Mouse (Mus musculus): ENCODE data around the gene Hcfc2. TPM values are rescaled to one million over a fixed set of nuclear protein-coding genes. Genes with fewer than 3 reads are reported as not detected.

Gene Hcfc2
- polyA plus RNA-seq (2017; shearing (Covaris generic)): 10 to 100 TPM; 22.7 to 24.9 TPM

DNA sequence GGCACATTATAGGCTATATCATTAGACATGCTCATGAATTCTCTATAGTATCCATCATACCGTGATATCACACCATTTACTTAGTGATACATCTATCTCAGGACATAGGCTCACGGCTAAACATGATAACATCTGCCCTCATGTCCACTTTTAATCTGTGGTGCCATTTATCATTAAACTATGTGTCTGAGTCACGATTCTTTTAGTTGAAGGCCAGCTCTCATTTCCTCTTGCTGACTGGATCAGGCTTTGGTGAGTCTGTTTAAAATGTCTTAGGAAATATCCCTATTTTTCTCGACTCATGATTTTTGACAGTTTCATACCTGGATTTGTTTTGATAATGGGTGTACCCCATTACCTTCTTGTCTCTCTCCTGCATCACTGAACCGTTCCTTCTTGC, at the start of gene Hcfc2:
Gene Hcfc2, plus strand, starts transcription at position 205 of the 400 bp plus-strand sequence.
- no peak for ATAC-seq

DNA sequence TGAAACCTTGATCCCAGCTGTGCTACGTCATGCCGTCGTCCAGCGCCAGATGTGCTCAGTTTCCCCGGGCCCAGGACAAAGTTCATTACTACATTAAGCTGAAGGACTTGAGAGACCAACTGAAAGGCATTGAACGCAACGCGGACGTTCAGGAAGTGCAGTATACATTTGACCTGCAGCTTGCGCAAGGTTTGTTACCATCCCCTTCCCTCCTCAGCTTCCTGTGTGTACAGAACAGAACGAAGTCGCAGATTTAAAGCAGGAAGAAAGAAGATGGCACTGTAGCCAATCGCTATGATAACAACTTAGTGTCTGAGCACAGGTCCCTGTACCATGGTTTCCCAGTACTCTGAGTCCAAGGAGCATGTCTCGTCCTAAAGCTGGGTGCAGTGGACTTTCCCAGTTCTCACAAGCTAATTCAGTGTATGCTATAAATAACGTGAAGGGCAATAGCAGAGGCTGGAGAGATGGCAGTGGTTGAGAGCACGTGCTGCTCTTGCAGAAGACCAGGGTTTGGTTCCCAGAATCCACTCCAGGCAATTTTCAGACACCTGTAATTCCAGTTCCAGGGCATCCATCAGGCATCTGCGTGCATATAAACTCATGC, 48.7 kb upstream of the Hcfc2 start:
- no peak for ATAC-seq

DNA sequence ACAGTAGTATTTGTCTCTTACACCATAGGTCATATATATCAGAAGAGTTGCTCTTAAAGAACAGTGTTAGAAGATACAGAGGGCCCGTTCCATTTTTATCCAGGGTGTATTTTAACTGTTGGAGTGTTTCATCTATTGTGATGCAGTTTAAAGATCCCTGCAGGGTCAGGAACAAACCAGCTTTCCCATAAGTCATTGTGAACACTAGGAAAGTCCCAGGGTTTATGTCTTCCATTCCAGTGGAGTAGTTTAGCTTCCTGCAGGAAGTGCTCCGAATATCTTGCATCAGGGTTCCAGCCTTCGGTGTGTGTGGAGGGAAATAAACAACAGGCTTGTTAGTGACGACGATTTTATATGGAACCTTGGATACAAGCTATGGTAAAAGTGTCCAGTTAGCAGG, 44.7 kb upstream of the Hcfc2 start:
- ATAC-seq: no peak

DNA sequence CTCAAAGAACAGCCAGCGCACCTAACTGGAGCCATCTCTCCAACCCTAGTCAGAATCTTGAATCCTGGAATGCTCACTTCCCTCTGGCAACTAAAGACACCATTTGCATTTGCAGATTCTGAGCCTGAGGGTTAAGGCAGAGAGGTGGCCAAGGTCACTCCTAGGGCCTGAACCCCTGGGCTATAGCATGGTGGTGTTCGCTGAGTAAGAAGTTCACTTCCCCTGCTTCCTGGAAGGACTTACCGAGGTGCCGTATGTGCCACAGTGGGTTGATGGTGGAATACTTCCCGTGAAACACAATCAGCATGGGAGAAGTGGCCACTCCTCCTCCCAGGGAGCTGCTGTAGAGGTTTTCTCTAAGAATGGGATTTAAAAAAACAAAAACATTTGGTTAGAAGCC, 43.3 kb upstream of the Hcfc2 start:
- no peak for ATAC-seq

DNA sequence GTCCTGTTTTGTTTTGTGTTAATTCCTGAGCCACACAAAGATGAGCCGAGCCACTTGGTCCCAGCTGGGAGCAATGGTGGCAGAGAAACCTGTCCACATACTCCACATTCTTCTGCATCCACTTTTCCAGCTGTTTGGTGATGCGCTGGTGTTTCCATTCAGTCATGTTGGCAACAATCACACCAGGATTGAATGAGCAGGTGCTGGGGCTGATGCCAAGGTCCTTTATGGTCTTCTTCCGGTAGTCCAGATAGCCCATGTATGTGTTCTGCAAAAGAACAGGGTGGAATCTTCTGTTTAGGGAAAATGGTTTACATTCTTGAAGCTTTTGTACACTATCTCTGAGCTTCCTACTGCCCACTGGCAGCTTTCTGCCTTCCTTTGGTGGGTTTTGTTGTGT, 41.4 kb upstream of the Hcfc2 start:
- ATAC-seq: no peak

DNA sequence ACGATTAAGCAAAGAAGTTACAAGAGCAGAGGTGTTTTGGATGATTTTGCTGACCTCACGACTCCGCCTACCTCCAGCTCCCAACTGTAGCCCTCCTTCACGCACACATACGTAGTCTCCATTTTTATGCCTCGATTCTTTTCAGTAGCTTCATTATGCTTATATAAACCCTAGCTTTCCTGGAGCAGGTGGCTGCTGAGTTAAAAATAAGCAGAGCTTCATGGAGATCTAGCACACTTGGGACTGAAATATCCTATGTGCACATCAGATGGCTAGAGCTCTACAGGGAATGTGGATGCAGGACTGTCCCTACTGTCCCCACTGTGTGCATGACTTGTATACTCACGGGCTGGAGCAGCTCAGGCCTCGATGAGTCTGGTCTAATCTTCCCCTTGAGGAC, 34.1 kb upstream of the Hcfc2 start:
- peak; percentile 35 for ATAC-seq

DNA sequence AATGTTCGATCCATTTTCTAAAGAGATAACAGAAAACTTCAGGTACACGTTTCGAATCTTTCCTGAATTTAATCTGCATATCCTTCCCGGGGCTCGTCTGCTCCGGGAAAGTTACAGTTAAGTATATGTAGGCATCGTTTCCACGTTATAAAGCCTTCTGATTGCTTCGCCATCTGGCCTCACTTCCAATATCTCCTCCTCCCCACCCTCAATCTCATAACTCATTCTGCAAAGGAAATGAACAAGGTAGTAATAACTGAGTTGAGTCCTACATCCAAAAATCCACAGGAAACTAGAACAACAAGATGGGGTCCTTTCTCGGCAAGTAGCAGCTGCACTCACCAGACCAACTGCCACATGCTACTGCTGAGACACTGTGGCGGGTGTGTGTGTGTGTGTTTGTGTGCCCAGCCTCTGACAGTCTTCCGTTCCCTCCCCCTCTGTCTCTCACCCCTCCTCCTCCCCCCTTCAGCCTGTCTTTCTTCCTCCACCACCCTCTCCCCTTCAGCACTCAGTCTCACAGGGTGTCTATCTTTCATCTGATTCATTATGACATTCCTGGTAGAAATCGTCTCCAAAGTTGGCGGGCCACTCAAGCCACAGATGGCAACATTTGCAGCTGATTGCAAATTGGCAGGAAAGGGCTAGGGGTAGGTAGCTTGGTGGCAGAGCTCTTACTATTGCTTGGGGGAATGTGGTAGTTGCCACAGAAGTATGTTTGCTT, 33.5 kb upstream of the Hcfc2 start:
- ATAC-seq: peak; percentile 82

DNA sequence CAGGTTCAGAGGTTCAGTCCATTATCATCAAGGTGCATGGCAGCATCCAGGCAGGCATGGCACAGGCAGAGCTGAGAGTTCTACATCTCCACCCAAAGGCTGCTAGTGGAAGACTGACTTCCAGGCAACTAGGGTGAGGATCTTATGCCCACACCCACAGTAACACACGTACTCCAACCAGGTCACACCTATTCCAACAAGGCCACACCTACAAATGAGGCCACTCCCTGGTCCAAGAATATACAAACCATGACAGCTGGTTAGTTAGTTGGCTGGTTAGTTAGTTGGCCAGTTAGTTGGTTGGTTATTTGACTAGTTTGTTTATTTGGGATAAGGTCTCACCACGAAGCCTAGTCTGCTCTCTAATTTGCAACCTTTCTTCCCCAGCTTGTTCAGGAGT, 32.7 kb upstream of the Hcfc2 start:
- ATAC-seq: no peak

DNA sequence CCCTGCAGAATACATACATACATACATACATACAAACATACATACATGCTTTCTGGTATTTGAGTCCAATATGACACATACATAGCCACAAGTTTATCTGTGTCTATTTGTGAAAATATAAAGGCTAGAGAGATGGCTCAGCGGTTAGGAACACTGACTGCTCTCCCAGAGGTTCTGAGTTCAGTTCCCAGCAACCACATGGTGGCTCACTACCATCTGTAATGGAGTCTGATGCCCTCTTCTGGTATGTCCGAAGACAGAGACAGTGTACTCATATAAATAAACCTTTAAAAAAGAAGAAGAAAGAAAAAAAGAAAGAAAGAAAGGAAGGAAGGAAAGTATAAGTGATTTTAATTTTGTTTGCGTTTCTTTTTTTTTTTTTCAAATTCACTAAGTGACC, 30.0 kb upstream of the Hcfc2 start:
- no peak for ATAC-seq

DNA sequence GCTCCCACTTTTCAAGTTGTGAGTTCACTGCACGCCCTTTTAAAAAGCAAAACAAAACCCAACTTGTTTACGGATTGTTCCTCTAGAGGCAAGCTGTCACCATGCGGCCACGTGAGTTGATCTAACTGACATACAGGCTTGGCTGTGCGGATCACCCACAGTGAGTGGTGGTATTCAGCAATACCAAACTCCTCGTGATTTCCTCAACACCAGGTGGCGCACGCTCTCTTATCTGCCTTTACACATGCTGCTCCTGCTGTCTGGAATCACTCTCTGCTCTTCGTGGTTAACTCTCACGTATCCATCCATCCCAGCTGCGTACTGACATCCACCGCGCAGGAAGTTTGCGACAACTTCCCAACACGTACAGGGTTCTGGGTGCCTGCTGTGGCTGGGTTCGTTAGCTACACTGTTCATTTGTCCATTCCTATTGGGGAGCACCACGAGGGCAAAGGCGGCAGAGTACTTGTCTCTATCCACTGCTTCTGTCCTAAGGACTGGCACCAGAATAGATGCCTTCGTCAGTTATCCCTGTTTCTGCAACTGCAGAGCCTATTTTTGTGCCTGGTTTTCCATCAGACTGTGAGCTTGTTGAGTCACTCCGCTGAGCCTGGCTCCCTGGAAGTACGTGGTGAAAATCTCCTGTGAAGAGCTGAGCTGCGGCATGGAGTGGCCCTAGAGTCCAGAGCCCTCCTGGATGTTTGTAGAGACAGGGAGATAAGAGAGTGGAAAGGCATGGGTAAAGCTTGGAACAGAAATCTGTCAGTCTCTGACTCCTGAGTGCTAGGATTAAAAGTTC, 29.3 kb upstream of the Hcfc2 start:
- peak; percentile 72 for ATAC-seq

DNA sequence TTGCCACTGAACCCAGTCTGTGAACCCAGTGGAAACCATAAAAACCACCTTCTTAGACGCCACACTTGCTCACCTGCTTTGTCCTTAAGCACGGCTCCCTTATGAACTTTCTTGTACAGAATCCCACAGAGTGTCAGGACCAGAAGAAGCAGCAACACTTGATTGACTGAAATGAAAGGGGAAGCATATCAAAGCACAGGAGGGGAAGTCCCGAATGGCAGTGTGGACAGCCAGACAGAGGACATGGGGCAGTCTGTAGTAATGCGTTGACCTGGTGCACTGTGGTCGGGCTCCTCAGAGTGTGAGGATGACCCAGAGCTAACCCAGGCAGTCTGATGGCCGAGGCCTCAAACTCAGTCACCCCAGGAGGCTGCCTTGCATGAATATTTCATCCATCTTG, 25.8 kb upstream of the Hcfc2 start:
- no peak for ATAC-seq

DNA sequence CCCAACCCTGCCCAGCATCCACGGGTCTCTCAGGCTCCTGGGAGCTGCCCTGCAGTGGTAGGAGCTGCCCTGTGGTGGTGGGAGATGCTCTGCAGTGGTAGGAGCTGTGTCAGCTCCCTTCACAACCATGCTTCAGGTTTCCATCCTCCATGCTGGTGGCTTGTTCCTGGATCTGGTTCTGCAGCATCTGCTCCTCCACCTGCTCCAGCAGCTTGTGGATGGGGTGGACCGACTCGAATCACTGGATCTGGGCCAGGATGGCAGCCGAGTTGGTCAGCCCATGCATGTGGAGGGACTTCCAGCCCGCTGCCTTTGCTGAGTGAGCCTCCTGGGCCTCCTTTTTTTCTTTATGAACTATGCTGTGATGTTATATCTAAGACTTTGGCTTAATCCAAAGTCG, 19.0 kb upstream of the Hcfc2 start:
- no peak for ATAC-seq

DNA sequence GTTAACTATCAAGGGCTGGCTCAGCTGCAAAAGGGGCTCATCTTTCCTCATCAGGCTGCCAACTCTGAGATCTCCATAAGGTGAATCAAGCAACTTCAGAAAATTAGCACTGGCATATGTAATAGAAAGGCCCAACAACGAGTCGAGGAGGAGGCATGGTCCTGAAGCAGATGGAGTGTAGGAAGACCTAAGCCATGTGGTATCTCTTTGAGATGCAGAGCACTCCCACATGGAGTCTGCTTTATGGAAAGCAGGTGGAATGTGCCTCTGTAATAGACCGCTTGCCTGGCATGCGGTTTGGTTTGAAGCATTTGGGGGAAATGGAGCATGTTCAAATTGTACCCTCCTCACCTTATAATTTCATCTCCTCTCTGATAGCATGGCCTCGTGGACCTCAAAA, 15.2 kb upstream of the Hcfc2 start:
- no peak for ATAC-seq

DNA sequence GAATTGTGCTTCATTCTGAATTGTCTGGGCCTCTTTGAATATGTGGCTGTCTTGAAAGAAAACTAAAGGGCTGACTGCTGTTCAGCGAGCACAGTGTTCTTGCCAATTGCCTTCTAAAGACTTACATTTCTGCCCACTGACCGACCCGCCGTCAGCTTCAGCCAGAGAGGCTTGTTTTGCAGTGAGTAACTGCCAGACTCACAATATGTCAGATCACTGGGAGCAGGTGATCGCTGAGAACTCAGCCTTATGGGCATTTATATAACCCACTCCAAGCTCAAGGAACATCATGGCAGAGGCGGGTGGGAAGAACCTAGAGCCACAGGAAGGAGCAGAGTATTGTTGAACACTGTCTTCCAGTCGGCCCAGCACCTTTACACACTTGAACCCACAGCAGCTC, 14.3 kb upstream of the Hcfc2 start:
- no peak for ATAC-seq

DNA sequence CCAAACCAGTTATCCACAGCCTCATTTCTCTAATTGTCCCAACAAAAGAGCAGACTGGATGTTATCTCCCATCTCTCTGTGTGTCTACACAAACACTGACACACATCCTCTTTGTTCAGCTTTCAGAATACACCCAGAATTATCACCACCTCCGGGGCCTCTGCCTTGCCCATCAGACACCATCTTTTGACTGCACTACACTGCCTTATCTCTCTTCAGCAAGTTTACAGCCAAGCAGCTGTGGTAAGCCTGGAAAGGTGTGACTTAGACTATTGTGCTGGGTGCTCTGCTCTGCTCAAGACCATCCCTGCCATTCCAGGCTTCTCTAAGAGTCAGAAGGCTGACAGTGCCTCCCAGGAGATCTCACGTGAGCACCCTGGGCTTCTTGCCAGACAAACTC, 10.5 kb upstream of the Hcfc2 start:
- ATAC-seq: no peak

DNA sequence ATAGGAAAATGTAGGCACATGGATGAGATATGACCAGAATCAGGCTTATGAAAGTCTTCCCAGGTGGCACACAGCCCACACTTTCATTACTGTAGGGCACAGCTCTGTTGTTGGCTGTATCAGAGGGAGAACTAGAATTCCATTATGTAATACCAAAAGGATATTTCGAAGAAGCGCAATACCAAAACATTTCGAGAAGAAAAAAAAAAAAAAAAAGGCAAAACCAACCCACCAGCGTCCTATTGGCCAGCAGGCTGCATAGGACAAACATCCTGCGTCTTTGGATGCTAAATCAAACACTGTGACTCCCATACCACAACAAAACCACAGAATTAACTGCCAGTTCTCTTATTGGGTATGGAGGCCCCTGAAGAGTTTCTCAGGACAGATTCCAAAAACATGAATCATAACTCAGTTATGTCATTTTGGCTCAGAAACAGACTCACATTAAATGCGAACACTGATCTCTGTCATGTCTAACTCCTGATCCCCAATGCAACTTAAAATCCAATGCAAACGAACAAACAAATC, 6.2 kb upstream of the Hcfc2 start:
- no peak for ATAC-seq

DNA sequence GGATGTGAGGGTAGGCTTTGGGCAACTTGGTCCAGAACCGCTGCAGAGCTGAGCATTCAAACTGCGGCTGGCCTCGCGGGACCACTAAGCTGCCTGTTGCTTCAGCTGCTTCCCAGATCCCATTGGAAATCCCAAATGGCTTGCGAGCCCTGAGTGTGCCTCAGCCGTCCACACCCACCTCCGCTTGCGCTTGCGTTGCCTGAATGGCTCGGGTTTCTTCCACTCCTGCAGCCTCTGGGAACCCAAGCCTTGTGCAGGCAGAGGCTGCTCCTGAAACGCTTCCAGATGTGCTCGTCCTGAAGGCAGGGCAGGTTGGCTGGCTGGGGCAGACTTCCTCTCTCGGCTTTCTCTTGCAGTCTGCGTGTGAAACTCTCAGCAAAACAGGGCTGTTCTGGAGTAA, 5.5 kb upstream of the Hcfc2 start, which contains the start of gene Glt8d2:
Gene Glt8d2, minus strand, starts transcription at position 157 of the 400 bp plus-strand sequence.
- no peak for ATAC-seq

DNA sequence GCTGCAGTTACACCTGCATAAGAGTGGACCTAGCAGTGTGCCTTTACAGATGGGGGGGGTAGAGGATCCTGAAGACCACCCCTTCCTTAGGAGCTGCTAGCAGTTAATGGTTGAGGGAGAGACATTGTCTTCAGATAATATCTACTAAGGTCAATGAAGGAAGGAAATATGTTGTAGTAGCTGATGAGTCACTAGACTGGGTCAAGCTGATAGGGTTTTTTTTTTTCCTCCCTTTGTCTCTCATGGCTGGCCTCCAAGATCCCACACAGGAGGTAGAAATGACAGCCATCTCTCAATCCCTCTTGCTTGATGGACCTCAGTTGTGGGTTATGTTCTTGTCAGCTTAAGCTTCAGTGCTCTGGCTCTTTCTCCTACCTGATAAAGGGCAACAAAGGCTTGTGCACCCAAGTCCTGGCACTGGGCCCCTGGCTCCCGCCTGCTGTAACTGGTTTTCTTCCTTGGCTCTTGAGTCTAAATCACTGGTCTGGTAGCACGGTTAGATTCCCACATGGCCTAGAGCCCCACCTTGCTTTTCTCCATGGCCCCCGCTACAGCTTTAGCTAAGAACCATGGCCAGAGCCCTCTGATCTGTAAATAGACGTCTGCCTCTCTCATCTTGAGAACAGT, 606 bp downstream of the Hcfc2 start:
- ATAC-seq: no peak

DNA sequence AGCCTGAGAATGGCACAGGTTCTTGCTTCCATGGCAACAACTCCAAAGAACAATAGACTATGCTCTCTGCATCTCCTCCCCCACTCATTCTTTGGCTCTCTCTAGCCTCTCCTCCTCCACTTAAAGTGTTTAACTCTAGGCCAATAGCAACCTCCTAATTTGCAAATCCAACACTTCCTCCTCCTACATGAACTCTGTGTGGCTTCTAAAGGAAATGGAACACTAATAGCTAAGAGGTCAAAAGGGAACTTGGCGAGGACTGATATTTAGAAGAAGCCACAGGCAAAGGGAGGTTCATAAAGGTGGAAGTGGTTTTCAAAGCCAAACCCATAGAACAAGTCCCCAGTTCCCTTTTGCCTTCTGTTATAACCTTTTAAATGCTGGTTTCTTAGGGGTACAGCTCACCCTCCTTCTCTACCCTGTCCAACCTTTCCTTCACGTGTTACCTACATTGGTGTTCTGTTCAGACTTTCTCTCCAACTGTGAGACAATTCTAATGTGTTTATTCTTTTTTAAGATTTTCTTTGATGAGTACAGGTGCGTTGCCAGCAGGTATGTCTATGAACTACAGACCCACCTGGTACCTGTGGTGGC, 1.4 kb downstream of the Hcfc2 start:
- ATAC-seq: peak; percentile 48

DNA sequence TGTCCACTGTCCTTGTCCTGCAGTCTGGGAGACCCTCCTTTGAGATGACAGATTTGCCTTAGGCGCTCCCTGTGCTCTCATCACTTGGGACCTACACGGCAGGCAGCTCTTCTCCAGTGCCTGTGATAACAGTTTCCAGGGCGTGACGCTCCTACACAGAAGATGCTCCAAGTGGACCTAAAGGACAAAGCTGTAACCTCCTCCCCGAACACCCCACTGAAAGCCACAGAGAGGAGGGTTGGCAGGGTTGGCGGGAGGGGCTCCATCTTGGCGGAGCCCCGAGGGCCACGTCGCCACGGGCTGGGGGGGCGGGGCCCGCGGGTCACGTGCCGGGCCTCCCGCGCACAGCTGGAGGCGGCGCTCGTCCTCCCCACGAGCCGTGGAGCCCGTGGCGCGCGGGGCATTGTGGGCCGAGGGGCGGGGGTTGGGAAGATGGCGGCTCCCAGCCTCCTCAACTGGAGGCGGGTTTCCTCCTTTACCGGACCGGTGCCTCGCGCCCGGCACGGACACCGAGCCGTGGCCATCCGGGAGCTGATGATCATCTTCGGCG, 2.8 kb downstream of the Hcfc2 start:
- peak; percentile 82 for ATAC-seq

DNA sequence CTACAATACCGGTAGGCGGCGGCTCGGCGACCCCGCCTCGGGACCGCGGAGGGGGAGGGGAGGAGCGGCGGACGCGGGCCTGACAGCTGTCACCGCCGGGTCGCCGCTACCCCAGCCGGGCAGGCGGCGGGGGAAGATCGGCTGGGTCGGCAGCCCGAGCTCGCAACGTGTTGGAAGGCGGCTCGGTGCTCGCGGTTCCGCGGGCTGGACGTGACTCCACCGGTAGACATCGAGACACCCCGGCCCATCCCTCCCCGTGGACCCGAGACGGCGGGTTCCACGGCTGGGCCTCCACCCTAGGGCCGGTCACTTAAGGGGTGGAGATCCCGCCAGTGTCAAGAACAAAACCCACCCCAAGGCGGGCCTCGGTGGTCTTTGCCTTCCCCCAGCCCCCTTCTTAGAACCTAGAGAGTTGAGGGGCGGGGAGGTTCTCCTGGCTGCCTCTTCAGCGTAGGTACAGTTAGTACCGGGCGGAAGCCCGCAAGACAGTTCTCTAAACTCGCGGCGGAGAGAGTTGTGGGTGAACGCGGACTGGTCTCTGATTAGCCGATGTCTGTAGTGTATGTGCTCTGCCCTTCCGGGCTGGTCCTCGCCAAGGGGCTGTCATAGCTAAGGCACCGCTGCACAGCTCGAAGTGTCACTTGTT, 3.5 kb downstream of the Hcfc2 start:
- ATAC-seq: peak; percentile 53

DNA sequence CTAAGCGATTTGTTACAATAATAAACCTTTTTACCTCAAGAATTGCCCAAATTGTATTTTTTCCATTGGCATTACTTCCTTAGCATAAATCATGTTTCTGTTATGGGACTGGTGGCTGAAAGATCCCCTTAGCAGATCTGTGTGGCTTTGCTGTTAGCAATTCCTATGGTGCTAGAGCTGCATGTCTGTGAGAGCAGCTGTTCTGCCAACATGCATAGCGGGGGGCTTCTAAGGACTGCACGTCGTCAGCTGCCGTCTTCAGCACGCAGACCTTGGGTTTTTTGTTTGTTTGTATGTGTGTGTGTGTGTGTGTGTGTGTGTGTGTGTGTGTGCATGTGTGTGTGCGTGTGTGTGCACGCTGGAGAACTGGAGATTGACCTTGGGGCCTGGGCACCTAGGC, 45.4 kb downstream of the Hcfc2 start:
- no peak for ATAC-seq
